Mouse (Mus musculus) E14TG2a.4 (cell line): ENCODE measurements around the gene Gm49387.

Source experiments
- H3K27me3 ChIP-seq: 2 replicates; pipeline ENCODE4 v1.6.1; 2014; ENCODE audit warnings: low read length, control low read depth; ENCODE audit not compliant: insufficient read depth
- H3K36me3 ChIP-seq: 2 replicates; pipeline ENCODE4 v1.6.1; 2014; ENCODE audit warnings: low read length, control low read depth; ENCODE audit not compliant: insufficient read depth
- H3K4me1 ChIP-seq: replicated peaks from 2 replicates; pipeline ENCODE4 v1.6.1; 2014; ENCODE audit warnings: low read depth, low read length, control low read depth
- H3K4me3 ChIP-seq: replicated peaks from 2 replicates; pipeline ENCODE4 v1.5.1; 2014; ENCODE audit warnings: mild to moderate bottlenecking, low read length
- H3K9me3 ChIP-seq: 2 replicates; pipeline ENCODE4 v1.6.1; 2014; ENCODE audit warnings: low read length, control low read depth
- CTCF ChIP-seq: conservative IDR thresholded peaks from 2 replicates; pipeline ENCODE4 v1.5.1; 2014; ENCODE audit warnings: low read length
- NANOG ChIP-seq: IDR thresholded peaks from 2 replicates; pipeline ENCODE4 v1.6.1; 2014; ENCODE audit warnings: borderline replicate concordance, low read length, mixed read lengths
- POU5F1 ChIP-seq: IDR thresholded peaks from 2 replicates; pipeline ENCODE4 v1.6.1; 2014; ENCODE audit warnings: low read length, borderline replicate concordance

Gene Gm49387

GRCm38 (mm10) chr14:31570131-31570951 lies 70.3 kb downstream of the Gm49387 start:
- H3K36me3 ChIP-seq: no peaks in the 10 kb centered on the region
- H3K9me3 ChIP-seq: no peaks in the 10 kb centered on the region
- no peak overlapping the region for H3K4me3 ChIP-seq
- peaks cover 6% of the 10 kb centered on the region; the same call in 1 of the 2 replicates for H3K27me3 ChIP-seq
- H3K4me1 ChIP-seq: peaks cover 2% of the 10 kb centered on the region; the same call in 1 of the 2 replicates
- no peak for TF ChIP-seq CTCF
- TF ChIP-seq NANOG: no peak
- TF ChIP-seq POU5F1: no peak

DNA sequence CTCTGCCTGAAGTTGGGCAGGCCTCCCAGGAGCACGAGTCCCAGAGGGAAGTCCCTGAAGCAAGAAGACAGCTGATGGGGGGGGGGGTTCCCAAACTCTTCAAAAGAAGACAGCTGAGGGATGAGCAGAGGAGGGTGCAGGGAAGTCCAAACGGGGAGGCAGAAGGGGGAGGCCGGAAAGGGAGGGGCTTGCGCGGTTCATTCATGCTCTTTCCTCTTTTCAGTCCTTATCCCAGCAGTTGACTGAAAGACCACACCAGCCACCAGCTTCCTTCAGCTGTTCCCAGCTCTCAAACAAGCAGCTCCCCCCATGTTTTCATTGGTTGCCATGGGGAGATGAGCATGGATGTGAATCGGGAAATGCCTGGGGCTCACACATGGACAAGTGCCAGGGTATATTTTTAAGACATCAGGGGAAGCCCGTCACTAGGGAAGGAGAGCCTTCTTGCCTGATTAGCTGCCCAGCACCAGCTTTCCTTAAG lies 71.5 kb downstream of the Gm49387 start:
- no peak overlapping the region for H3K4me3 ChIP-seq
- H3K36me3 ChIP-seq: no peaks in the 10 kb centered on the region
- peaks cover 2% of the 10 kb centered on the region; the same call in 1 of the 2 replicates for H3K4me1 ChIP-seq
- peaks cover 4% of the 10 kb centered on the region; the same call in 1 of the 2 replicates for H3K27me3 ChIP-seq
- TF ChIP-seq NANOG (no peak), CTCF (no peak), POU5F1 (no peak)
- H3K9me3 ChIP-seq: no peaks in the 10 kb centered on the region

DNA sequence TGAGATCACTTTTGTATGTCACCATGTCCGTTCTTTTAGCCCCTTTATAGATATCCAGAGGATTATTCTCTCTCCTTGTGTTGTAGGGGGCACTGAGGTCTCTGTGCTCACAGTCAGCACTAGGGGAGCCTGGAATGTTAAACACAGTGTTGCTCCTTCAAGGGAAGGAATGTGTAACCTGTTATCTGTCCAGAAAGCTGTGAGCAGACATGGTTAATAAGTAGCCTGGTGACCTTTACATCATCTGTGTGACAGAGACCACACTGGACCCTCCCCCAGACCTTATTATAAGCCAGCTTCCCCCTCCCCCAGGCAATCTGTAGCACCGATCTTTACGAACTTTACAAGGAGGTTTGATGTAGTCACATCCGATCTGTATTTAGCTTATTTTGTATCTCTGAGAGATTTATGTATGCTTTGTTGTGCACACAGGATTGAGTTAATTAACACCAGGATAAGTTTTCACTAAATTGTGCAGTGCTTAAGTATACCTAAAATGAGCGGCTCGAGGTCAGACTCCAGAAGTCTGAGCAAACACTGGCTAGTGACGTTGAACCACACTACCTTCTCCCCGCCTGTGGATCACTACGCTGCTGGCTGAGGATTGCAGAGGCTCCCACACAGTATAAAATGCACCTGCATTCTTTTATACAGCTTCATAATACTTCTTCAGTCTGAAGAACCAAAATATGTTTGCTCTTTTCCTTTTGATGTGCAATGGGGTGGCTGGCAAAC lies 75.0 kb downstream of the Gm49387 start:
- Histone ChIP-seq H3K4me1 (peaks cover 2% of the 10 kb centered on the region; the same call in 1 of the 2 replicates), H3K4me3 (no peak overlapping the region), H3K27me3 (0 out of 2 replicates have a peak, but pooled peaks cover 2% of the 10 kb centered on the region), H3K9me3 (no peaks in the 10 kb centered on the region), H3K36me3 (no peaks in the 10 kb centered on the region)
- no peak for TF ChIP-seq NANOG

GRCm38 (mm10) chr14:31564452-31565179 lies 76.1 kb downstream of the Gm49387 start:
- TF ChIP-seq NANOG (no peak), POU5F1 (no peak), CTCF (no peak)
- Histone ChIP-seq H3K4me3 (no peak overlapping the region), H3K9me3 (no peaks in the 10 kb centered on the region), H3K27me3 (no peaks in the 10 kb centered on the region), H3K4me1 (peaks cover 2% of the 10 kb centered on the region; the same call in 1 of the 2 replicates), H3K36me3 (no peaks in the 10 kb centered on the region)

- no peaks in the 10 kb centered on the region for H3K27me3 ChIP-seq
- no peaks in the 10 kb centered on the region for H3K36me3 ChIP-seq
- TF ChIP-seq NANOG: no peak
- TF ChIP-seq POU5F1: no peak
- TF ChIP-seq CTCF: no peak
- H3K4me3 ChIP-seq: no peak overlapping the region
- peaks cover 11% of the 10 kb centered on the region; the same call in 1 of the 2 replicates for H3K4me1 ChIP-seq
- no peaks in the 10 kb centered on the region for H3K9me3 ChIP-seq
These were observed 79.8 kb downstream of the Gm49387 start for GRCm38 (mm10) chr14:31560886-31561285.

DNA sequence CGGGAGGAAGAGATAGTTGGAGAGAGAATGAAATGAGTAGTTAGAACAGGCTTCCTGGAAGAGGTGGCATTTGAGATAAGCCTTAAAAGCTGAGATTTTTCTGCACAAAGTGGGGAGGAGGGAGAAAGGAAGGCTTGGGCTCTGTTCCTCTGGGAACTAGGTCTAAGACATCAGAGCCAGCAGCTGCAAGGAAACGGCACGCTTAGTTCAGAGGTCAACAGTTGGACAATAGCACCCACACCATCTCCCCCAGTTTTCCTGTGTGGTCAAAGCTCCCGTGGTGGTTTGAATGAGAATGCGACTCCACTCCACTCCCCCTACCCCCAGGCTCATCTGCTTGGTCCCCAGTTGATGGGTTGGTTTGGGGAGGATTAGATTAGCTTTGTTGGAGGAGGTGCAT lies 81.5 kb downstream of the Gm49387 start:
- no peaks in the 10 kb centered on the region for H3K9me3 ChIP-seq
- H3K27me3 ChIP-seq: no peaks in the 10 kb centered on the region
- peaks cover 14% of the 10 kb centered on the region; the same call in 1 of the 2 replicates for H3K4me1 ChIP-seq
- TF ChIP-seq CTCF (no peak), NANOG (no peak), POU5F1 (no peak)
- no peaks in the 10 kb centered on the region for H3K36me3 ChIP-seq
- H3K4me3 ChIP-seq: no peak overlapping the region

- no peaks in the 10 kb centered on the region for H3K27me3 ChIP-seq
- H3K9me3 ChIP-seq: no peaks in the 10 kb centered on the region
- H3K4me1 ChIP-seq: peaks cover 14% of the 10 kb centered on the region; the same call in 1 of the 2 replicates
- no peaks in the 10 kb centered on the region for H3K36me3 ChIP-seq
- no peak overlapping the region for H3K4me3 ChIP-seq
- TF ChIP-seq NANOG (no peak), CTCF (no peak), POU5F1 (no peak)
These were observed 82.9 kb downstream of the Gm49387 start for GRCm38 (mm10) chr14:31557784-31558183.

DNA sequence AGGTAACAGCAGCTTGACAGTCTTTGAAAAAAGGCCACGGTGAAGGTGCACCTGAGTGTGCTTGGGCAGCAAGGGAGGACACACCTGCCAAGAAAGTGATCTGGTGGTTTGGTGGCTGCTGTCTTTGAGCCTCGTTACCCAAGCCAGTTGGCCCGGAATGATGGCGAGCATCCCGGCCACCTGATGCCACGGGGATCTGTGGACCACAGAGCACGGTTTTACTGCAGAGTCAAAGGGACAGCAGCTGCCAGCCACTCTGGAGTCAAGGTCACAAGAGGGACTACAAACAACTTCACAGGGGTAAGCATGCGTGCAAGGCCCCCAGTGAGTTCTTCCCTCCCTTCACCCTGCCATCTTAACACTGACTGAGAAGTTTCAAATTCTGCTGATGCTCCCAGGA lies 83.4 kb downstream of the Gm49387 start:
- no peak for TF ChIP-seq CTCF
- no peak for TF ChIP-seq NANOG
- no peak for TF ChIP-seq POU5F1
- Histone ChIP-seq H3K4me3 (no peak overlapping the region), H3K27me3 (peaks cover 5% of the 10 kb centered on the region; the same call in 1 of the 2 replicates), H3K4me1 (peaks cover 14% of the 10 kb centered on the region; the same call in 1 of the 2 replicates), H3K36me3 (no peaks in the 10 kb centered on the region), H3K9me3 (no peaks in the 10 kb centered on the region)
